Comparison of ENCODE assay signal across 21 mouse cellular contexts in the genomic region with DNA sequence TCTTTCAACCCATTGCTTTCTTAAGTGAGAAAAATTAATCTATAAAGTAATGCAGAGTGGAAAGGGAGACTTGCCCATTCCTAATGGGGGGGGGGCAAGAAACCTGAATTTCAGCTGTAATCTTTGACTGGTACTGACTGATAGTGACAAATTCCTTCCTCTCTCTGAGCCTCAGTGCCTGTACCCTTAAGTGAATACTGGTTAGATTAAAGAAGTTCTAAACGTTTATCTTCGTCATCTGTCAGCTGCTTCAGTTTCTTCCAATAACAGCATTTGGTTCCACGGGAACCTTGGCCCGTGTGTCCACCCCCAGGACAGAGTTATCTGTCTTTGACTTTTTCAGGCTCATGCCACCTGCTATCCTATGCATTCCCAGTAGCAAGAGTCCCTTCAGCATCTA.
DNase-seq lines count a peak whose midpoint lies in the region; ATAC-seq and TF ChIP-seq lines count a peak whose summit lies in the region.
"Had no signal": no experiment of that assay in that cellular context is flagged by ENCODE, and none has a peak within 500 bp of the region (broad histone marks: within the 10 kb centered on the region; RNA-seq: fewer than 3 reads in every experiment).

No protein-coding gene starts in this region.

- H3K36me3 ChIP-seq in CH12.LX (replicated peaks in 1 of 2; ENCODE audit: control insufficient read depth in 1 of 2, insufficient read depth in 1 of 2, low read length in 1 of 2) = no peaks in the 10 kb centered on the region

- DNase-seq in CH12.LX (ENCODE audit: extremely low read depth) = no peak
- peak; percentile 18 for DNase-seq in MEL-GATA-1-ER (ENCODE audit: extremely low read depth, low read depth)
- DNase-seq in kidney, adult 11 months = no peak
- DNase-seq in adrenal gland, adult (ENCODE audit: inconsistent age in 2 of 2, low spot score in 1 of 2) = no peak
- DNase-seq in spleen, postnatal 36 days (ENCODE audit: low spot score in 2 of 2) = no peak
- DNase-seq: adrenal gland, adult 8-10 months; adrenal gland, postnatal 14 days; adrenal gland, postnatal 36 days; B cell, adult 2 months; cerebellum, adult 11-12 months; cerebellum, adult 2 months; cerebellum, adult 9-10 months; cerebellum, postnatal 10 days; cerebellum, postnatal 25 days; forebrain, postnatal 0 days had no signal

- 0 out of 2 replicates have a peak, but pooled peaks have one; percentile 7 for ATAC-seq in megakaryocyte progenitor cell, adult 5-6 weeks (replicated peaks; ENCODE audit: poor library complexity)
- ATAC-seq: CD4-positive, CD25-positive, alpha-beta regulatory T cell, adult 4 months; forebrain, embryonic 13.5 days; forebrain, embryonic 15.5 days; forebrain, postnatal 0 days had no signal

- TF ChIP-seq EP300 in CH12.LX (IDR thresholded peaks at IDR 0.05; ENCODE audit: low read length) = no peak

- TF ChIP-seq RAD21 in CH12.LX (IDR thresholded peaks at IDR 0.05; ENCODE audit: low read depth, low read length) = no peak

- in situ Hi-C loops in CH12.LX (cut with MboI; ENCODE audit: low pct_ligation_motif_present, low pct_unique_long_range_greater_than_20kb, low sequenced_read_pairs) = no loop called here

- peaks cover 3 to 31% of the 10 kb centered on the region in 2 experiments for H3K4me1 ChIP-seq in CH12.LX (ENCODE audit: control insufficient read depth in 1 of 2, insufficient read depth in 2 of 2)
- H3K4me1 ChIP-seq: forebrain, embryonic 15.5 days had no signal

- H3K4me2 ChIP-seq in CH12.LX (ENCODE audit: insufficient read depth, low read depth, poor library complexity, severe bottlenecking) = peak overlapping the region; percentile 4; the same call in 1 of the 2 replicates
- H3K4me2 ChIP-seq: embryonic facial prominence, embryonic 12.5 days; forebrain, embryonic 13.5 days; forebrain, embryonic 15.5 days had no signal

- dilution Hi-C loops in CH12.LX (cut with MboI; ENCODE audit: extremely low pct_ligation_motif_present, extremely low pct_unique_long_range_greater_than_20kb, low sequenced_read_pairs) = no loop called here

- no peaks in the 10 kb centered on the region for H3K79me2 ChIP-seq in CH12.LX (replicated peaks; ENCODE audit: control insufficient read depth, extremely low read depth, insufficient read depth, poor library complexity, severe bottlenecking)

- TF ChIP-seq CTCF in CH12.LX (conservative IDR thresholded peaks at IDR 0.05 in 1 of 2, IDR thresholded peaks at IDR 0.05 in 1 of 2; ENCODE audit: low read depth in 2 of 2, low read length in 2 of 2) = no peak

- no peak overlapping the region for H3K4me3 ChIP-seq in CH12.LX (replicated peaks in 1 of 3; ENCODE audit: low read depth in 2 of 3, low read length in 2 of 3, poor library complexity in 1 of 3)
- H3K4me3 ChIP-seq: embryonic facial prominence, embryonic 10.5 days; embryonic facial prominence, embryonic 12.5 days; forebrain, embryonic 13.5 days; forebrain, embryonic 15.5 days had no signal

- H3K9me3 ChIP-seq in CH12.LX (replicated peaks; ENCODE audit: low read length) = no peaks in the 10 kb centered on the region
- H3K9me3 ChIP-seq: embryonic facial prominence, embryonic 10.5 days; embryonic facial prominence, embryonic 12.5 days; forebrain, embryonic 13.5 days; forebrain, embryonic 15.5 days had no signal

- TF ChIP-seq POLR2A in CH12.LX (IDR thresholded peaks at IDR 0.05; ENCODE audit: low read depth, low read length) = no peak

- H3K9ac ChIP-seq in CH12.LX (ENCODE audit: insufficient read depth, low read depth) = no peak overlapping the region
- H3K9ac ChIP-seq: embryonic facial prominence, embryonic 12.5 days; forebrain, embryonic 13.5 days; forebrain, embryonic 15.5 days; forebrain, postnatal 0 days had no signal

- H3K27me3 ChIP-seq in CH12.LX (replicated peaks) = no peaks in the 10 kb centered on the region
- H3K27me3 ChIP-seq: embryonic facial prominence, embryonic 12.5 days; forebrain, embryonic 13.5 days; forebrain, embryonic 15.5 days had no signal

- H3K27ac ChIP-seq in CH12.LX (ENCODE audit: insufficient read depth, low read depth) = no peak overlapping the region
- H3K27ac ChIP-seq: embryonic facial prominence, embryonic 10.5 days; embryonic facial prominence, embryonic 12.5 days; forebrain, embryonic 13.5 days; forebrain, embryonic 15.5 days had no signal

TF ChIP-seq in CH12.LX, 34 proteins besides CTCF, POLR2A, EP300 and RAD21:
- TF ChIP-seq IRF4 (IDR thresholded peaks at IDR 0.05; ENCODE audit: low read depth, low read length) (no peak), MAZ (IDR thresholded peaks at IDR 0.05; ENCODE audit: low read depth, low read length) (no peak), ETS1 (conservative IDR thresholded peaks at IDR 0.05; ENCODE audit: low read depth, low read length) (no peak), ZC3H11A (IDR thresholded peaks at IDR 0.05; ENCODE audit: low read depth, low read length) (no peak), KAT2A (IDR thresholded peaks at IDR 0.05; ENCODE audit: insufficient replicate concordance, low read length) (no peak)
